Mouse (Mus musculus) Patski (cell line): ENCODE data around the gene Mat1a. TPM values are rescaled to one million over a fixed set of nuclear protein-coding genes. Genes with fewer than 3 reads are reported as not detected.
A peak's percentile ranks its signal among the peaks of the same experiment; 100 is the strongest.

Experiments
- ATAC-seq: fragments of 100-300 bp; one replicate; pipeline ENCODE4 v1.8.0; 2021
- CTCF ChIA-PET: fragments of 350-600 bp; sonication (Branson Sonifier 250); formaldehyde crosslinking; loops from one replicate; lab custom pipeline; 2022; ENCODE audit warnings: inconsistent platforms; lab: Charles Lee
- POLR2A ChIA-PET: fragments of 350-600 bp; sonication (Branson Sonifier 250); formaldehyde crosslinking; loops from one replicate; lab custom pipeline; 2022; ENCODE audit warnings: antibody characterized with exemption, inconsistent platforms; lab: Charles Lee
- DNase-seq: peaks from one replicate; pipeline ENCODE4 v3.0.0-alpha.2; 2011; ENCODE audit warnings: low read depth, low spot score
- H3K27me3 ChIP-seq: fragments of 371-371 bp; one replicate; pipeline ENCODE4 v1.5.1; 2021
- CTCF ChIP-seq: fragments of 100-300 bp; IDR thresholded peaks from one replicate; pipeline ENCODE4 v1.5.1; 2021
- in situ Hi-C: fragments of 300-500 bp; cut with MboI; formaldehyde crosslinking; loops from 3 replicates; pipeline ENCODE4 v1.11.1; 2018; ENCODE audit warnings: low pct_unique_long_range_greater_than_20kb, mixed read lengths
- polyA plus RNA-seq: library from polyadenylated mRNA; unstranded; gene quantifications from one replicate; pipeline ENCODE4 v1.2.3, GENCODE M21; 2021

The Mat1a gene
- polyA plus RNA-seq, 1 experiment from 2014 or later, result not detected

- DNase-seq, result no peak
- H3K27me3 ChIP-seq, result peaks cover 54% of the 10 kb centered on the region
- in situ Hi-C loops, result no loop called here
- ATAC-seq, result no peak
- TF ChIP-seq CTCF, result no peak
- CTCF ChIA-PET, result no interaction called here
- POLR2A ChIA-PET, result no interaction called here
These were observed 26.7 kb downstream of the Mat1a start, which contains the start of gene Sftpa1 for GRCm38 (mm10) chr14:41131540-41131939. Gene Sftpa1, plus strand, starts transcription at chr14:41131782.

DNA sequence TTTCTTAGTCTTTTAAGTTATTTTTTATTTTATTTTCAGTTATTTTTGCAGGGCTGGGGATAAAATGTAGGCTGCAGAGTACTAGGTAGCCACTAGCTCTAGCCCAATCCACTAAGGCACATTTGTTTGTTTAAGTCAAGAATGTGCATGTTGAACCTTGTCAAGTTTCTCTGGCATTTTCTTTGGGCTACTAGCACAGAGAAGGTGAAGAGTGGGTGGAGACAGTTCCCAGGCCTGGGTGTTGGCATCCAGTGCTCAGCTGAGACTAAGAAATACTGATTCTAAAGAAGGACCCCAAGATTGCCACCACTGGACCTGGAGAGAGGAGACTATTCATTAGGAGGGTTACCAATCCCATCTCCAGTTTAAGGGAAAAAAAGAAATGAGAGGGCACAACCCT, 32.2 kb downstream of the Mat1a start:
- H3K27me3 ChIP-seq, result peaks cover 36% of the 10 kb centered on the region
- ChIA-PET CTCF (no interaction called here), POLR2A (no interaction called here)
- no peak for ATAC-seq
- no peak for DNase-seq
- in situ Hi-C loops, result no loop called here
- TF ChIP-seq CTCF, result no peak

GRCm38 (mm10) chr14:41140686-41141085, 35.9 kb downstream of the Mat1a start:
- TF ChIP-seq CTCF, result no peak
- DNase-seq (no peak), ATAC-seq (no peak)
- in situ Hi-C loops, result no loop called here
- peaks cover 9% of the 10 kb centered on the region for H3K27me3 ChIP-seq
- ChIA-PET CTCF (no interaction called here), POLR2A (interaction anchor here (0.5 kb wide), 1 partner anchor 1663 kb away, joined by 3 read pairs; no protein-coding TSS in a partner anchor)

DNA sequence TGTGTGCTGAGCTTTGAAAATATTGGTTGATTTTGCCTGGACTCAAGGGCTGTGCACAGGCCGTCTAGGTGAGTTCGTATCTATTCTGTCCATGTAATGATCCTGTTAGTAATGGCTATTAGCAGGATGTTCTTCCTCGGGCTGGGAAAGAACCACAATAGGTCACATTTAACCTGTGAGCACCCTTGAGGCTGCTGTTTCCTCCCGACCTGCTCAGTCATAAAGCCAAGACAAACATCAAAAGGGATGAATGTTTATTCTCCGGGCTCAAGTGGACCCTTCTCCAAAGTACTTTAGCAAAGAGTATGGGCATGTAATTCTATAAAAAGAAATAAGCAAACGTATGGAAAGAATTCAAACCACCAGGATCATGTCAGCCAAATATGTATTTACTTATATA, 41.2 kb downstream of the Mat1a start:
- CTCF ChIA-PET, result interaction anchor here (2.2 kb wide), 1 partner anchor 16 kb away, joined by 9 read pairs; no protein-coding TSS in a partner anchor
- no peak for ATAC-seq

DNA sequence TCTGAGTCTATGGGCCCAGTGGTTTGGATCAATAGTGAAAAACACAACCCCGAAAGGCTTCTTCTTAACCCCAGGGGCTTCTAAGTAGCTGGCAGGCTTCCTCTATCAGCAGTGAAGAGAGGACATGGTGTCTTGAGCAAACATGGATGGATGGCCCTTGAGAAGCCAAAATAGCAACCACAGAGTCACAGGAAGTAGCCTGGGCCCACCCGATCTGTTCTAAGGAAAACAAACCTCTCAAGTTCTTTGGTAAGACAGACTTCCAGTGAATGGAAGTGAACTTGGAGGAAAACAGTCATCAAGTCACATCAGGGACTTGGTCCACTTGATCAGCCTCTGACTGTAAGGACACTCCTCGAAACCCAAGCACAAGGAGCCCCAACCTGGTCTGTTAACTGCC, 42.1 kb downstream of the Mat1a start:
- TF ChIP-seq CTCF, result no peak
- in situ Hi-C loops, result no loop called here
- ChIA-PET POLR2A (no interaction called here), CTCF (interaction anchor here (2.2 kb wide), 1 partner anchor 15 kb away, joined by 9 read pairs; no protein-coding TSS in a partner anchor)
- H3K27me3 ChIP-seq, result peaks cover 39% of the 10 kb centered on the region
- ATAC-seq (no peak), DNase-seq (no peak)

More for the DNA sequence above, 41.2 kb downstream of the Mat1a start:
- POLR2A ChIA-PET, result no interaction called here
- peaks cover 38% of the 10 kb centered on the region for H3K27me3 ChIP-seq
- in situ Hi-C loops, result no loop called here
- no peak for TF ChIP-seq CTCF
- DNase-seq, result no peak

GRCm38 (mm10) chr14:41147356-41147755, 42.5 kb downstream of the Mat1a start:
- ATAC-seq (no peak), DNase-seq (no peak)
- H3K27me3 ChIP-seq, result peaks cover 39% of the 10 kb centered on the region
- in situ Hi-C loops, result no loop called here
- TF ChIP-seq CTCF, result no peak
- POLR2A ChIA-PET, result no interaction called here
- CTCF ChIA-PET, result interaction anchor here (0.6 to 2.2 kb wide), 2 partner anchors 14 to 38 kb away, joined by 3 to 9 read pairs; no protein-coding TSS in a partner anchor

DNA sequence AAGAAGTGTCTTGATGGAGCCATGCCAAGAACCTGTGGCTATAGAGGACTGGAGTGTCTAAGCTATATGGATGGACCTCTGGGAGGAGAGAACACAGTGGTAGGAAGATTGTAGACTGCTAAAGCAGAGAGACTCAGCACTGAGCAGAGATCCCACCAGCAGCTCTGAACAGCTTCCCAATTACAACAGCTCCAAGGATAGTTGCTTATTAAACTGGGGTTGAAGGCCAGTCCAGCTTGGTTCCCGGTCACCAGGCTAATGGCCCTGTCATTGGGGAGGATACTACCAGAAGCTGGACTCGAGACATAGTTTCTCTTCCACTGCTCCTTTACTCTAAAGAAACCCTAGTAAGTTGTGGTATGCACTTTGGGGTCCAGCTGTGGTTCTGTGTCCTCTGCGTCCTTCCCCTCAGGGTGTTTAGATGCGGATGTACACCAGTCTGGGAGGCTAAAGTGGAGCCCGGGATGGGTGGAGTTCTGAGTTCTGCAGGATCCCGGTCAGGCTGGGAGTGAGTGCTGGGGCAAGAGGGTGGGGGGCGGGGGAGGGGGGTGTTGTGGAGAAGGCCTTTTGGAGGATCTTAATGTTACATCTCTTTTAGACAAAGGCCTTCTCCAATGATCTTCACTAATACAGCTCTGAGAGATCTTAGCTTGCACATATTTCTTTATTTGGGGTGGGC, 46.5 kb downstream of the Mat1a start, which contains the start of gene Mbl1:
Mbl1 (plus strand) TSS at position 239 of the 679 bp plus-strand sequence.
- H3K27me3 ChIP-seq, result peaks cover 44% of the 10 kb centered on the region
- no peak for TF ChIP-seq CTCF
- ChIA-PET POLR2A (interaction anchor here (0.5 kb wide), 1 partner anchor 11 kb away, joined by 5 read pairs; no protein-coding TSS in a partner anchor), CTCF (no interaction called here)
- in situ Hi-C loops, result no loop called here
- ATAC-seq (no peak), DNase-seq (no peak)

GRCm38 (mm10) chr14:41160076-41160475, 55.2 kb downstream of the Mat1a start:
- in situ Hi-C loops, result loop anchor here (5.0 to 10.0 kb wide), 2 partner anchors 68 to 185 kb away; no protein-coding TSS in a partner anchor
- ChIA-PET POLR2A (no interaction called here), CTCF (interaction anchor here (1.6 kb wide), 1 partner anchor 14 kb away, joined by 3 read pairs; no protein-coding TSS in a partner anchor)
- no peak for TF ChIP-seq CTCF
- peaks cover 43% of the 10 kb centered on the region for H3K27me3 ChIP-seq
- no peak for DNase-seq
- no peak for ATAC-seq

- no peak for TF ChIP-seq CTCF
- ChIA-PET CTCF (interaction anchor here (1.5 to 2.3 kb wide), 3 partner anchors 13 to 67 kb away, joined by 3 to 9 read pairs (median 4); no protein-coding TSS in a partner anchor), POLR2A (no interaction called here)
- in situ Hi-C loops, result loop anchor here (5.0 to 10.0 kb wide), 2 partner anchors 68 to 186 kb away; no protein-coding TSS in a partner anchor
- ATAC-seq (no peak), DNase-seq (no peak)
- peaks cover 46% of the 10 kb centered on the region for H3K27me3 ChIP-seq
These were observed 55.9 kb downstream of the Mat1a start for GRCm38 (mm10) chr14:41160743-41161142.

GRCm38 (mm10) chr14:41162663-41163062, 57.8 kb downstream of the Mat1a start:
- peaks cover 37% of the 10 kb centered on the region for H3K27me3 ChIP-seq
- TF ChIP-seq CTCF, result peak; percentile 82
- CTCF ChIA-PET, result interaction anchor here (0.6 to 2.3 kb wide), 6 partner anchors 9 to 129 kb away, joined by 3 to 9 read pairs (median 3); no protein-coding TSS in a partner anchor
- DNase-seq (no peak), ATAC-seq (peak; percentile 82)
- POLR2A ChIA-PET, result interaction anchor here (0.7 kb wide), 1 partner anchor 12 kb away, joined by 5 read pairs; no protein-coding TSS in a partner anchor
- in situ Hi-C loops, result loop anchor here (5.0 to 10.0 kb wide), 2 partner anchors 70 to 188 kb away; no protein-coding TSS in a partner anchor
